Mouse (Mus musculus) limb, embryonic 10.5 days (tissue): Measurements from ENCODE around the gene Tmem115. TPM values are rescaled to one million over a fixed set of nuclear protein-coding genes. Genes with fewer than 3 reads are reported as not detected.
A peak's percentile ranks its signal among the peaks of the same experiment; 100 is the strongest.

ENCODE experiments used
- DNase-seq: peaks from one replicate; pipeline ENCODE4 v3.0.0-alpha.2; 2017; ENCODE audit warnings: low spot score
- H3K27ac ChIP-seq: fragments of 300-500 bp; sonication (generic); 2 replicates; pipeline ENCODE4 v1.5.1; 2016; ENCODE audit warnings: mild to moderate bottlenecking
- H3K27me3 ChIP-seq: fragments of 300-500 bp; sonication (generic); 2 replicates; pipeline ENCODE4 v1.6.1; 2016; ENCODE audit warnings: low read depth, mild to moderate bottlenecking; ENCODE audit not compliant: poor library complexity, severe bottlenecking
- H3K36me3 ChIP-seq: fragments of 300-500 bp; sonication (generic); 2 replicates; pipeline ENCODE4 v1.6.1; 2016; ENCODE audit warnings: mild to moderate bottlenecking, moderate library complexity
- H3K4me1 ChIP-seq: fragments of 300-500 bp; sonication (generic); 2 replicates; pipeline ENCODE4 v1.6.1; 2016
- H3K4me3 ChIP-seq: fragments of 300-500 bp; sonication (generic); 2 replicates; pipeline ENCODE4 v1.5.1; 2016; ENCODE audit warnings: mild to moderate bottlenecking, moderate library complexity
- H3K9me3 ChIP-seq: fragments of 300-500 bp; sonication (generic); replicated peaks from 2 replicates; pipeline ENCODE4 v1.6.1; 2016; ENCODE audit warnings: mild to moderate bottlenecking
- WGBS: fragments of 180-500 bp; shearing (Covaris S2); methylation state at CpG from one replicate; pipeline ENCODE4 v1.1.7; 2016; 5-methylcytosine and 5-hydroxymethylcytosine counted together
- polyA plus RNA-seq: library from polyadenylated mRNA; unstranded; fragments of >200 nt; fragmentation: Nextera tagmentation; extraction: Ambion mirVana; gene quantifications from 2 replicates; pipeline ENCODE4 v1.2.1, GENCODE M21; 2016

Tmem115 gene
- polyA plus RNA-seq, 1 experiment from 2014 or later: 41.3 TPM

GRCm38 (mm10) chr9:107534408-107535202, 860 bp downstream of the Tmem115 start:
- peak; percentile 51 for DNase-seq
- peak overlapping the region; percentile 75 for H3K4me3 ChIP-seq
- peaks cover 13% of the 10 kb centered on the region; the same call in 1 of the 2 replicates for H3K27me3 ChIP-seq
- under 1% methylated on average over 40 of the region's 40 CpGs for WGBS
- peaks cover 32% of the 10 kb centered on the region for H3K36me3 ChIP-seq
- peak overlapping the region; percentile 85 for H3K27ac ChIP-seq
- no peaks in the 10 kb centered on the region for H3K9me3 ChIP-seq
- H3K4me1 ChIP-seq: peaks cover 36% of the 10 kb centered on the region

- Histone ChIP-seq H3K27me3 (no peaks in the 10 kb centered on the region), H3K27ac (no peak overlapping the region), H3K9me3 (no peaks in the 10 kb centered on the region), H3K4me3 (no peak overlapping the region), H3K4me1 (peaks cover 57% of the 10 kb centered on the region), H3K36me3 (peaks cover 41% of the 10 kb centered on the region)
- no peak for DNase-seq
- WGBS: 94% methylated on average over 7 of the region's 7 CpGs
These were observed 4.5 kb downstream of the Tmem115 start for GRCm38 (mm10) chr9:107538231-107538630.

- Histone ChIP-seq H3K27me3 (no peaks in the 10 kb centered on the region), H3K9me3 (no peaks in the 10 kb centered on the region), H3K36me3 (peaks cover 46% of the 10 kb centered on the region), H3K4me3 (no peak overlapping the region), H3K27ac (no peak overlapping the region), H3K4me1 (peaks cover 59% of the 10 kb centered on the region)
- no peak for DNase-seq
- WGBS: 89% methylated on average over 3 of the region's 3 CpGs
These were observed 5.0 kb downstream of the Tmem115 start for GRCm38 (mm10) chr9:107538711-107539110.

GRCm38 (mm10) chr9:107539940-107540339, 6.2 kb downstream of the Tmem115 start:
- Histone ChIP-seq H3K9me3 (no peaks in the 10 kb centered on the region), H3K27ac (no peak overlapping the region), H3K36me3 (peaks cover 58% of the 10 kb centered on the region), H3K4me3 (no peak overlapping the region), H3K4me1 (peaks cover 51% of the 10 kb centered on the region), H3K27me3 (no peaks in the 10 kb centered on the region)
- DNase-seq: no peak
- WGBS: 89% methylated on average over 8 of the region's 8 CpGs

GRCm38 (mm10) chr9:107540420-107540819, 6.7 kb downstream of the Tmem115 start:
- Histone ChIP-seq H3K36me3 (peaks cover 63% of the 10 kb centered on the region), H3K27ac (no peak overlapping the region), H3K9me3 (no peaks in the 10 kb centered on the region), H3K4me3 (0 out of 2 replicates have a peak overlapping the region, but pooled peaks have one; percentile 68), H3K4me1 (peaks cover 49% of the 10 kb centered on the region), H3K27me3 (no peaks in the 10 kb centered on the region)
- 76% methylated on average over 4 of the region's 4 CpGs for WGBS
- no peak for DNase-seq

- Histone ChIP-seq H3K4me1 (peaks cover 48% of the 10 kb centered on the region), H3K27ac (no peak overlapping the region), H3K9me3 (no peaks in the 10 kb centered on the region), H3K36me3 (peaks cover 63% of the 10 kb centered on the region), H3K27me3 (no peaks in the 10 kb centered on the region), H3K4me3 (peak overlapping the region; percentile 68)
- no peak for DNase-seq
- WGBS: 32% methylated on average over 10 of the region's 10 CpGs
These were observed 7.3 kb downstream of the Tmem115 start for GRCm38 (mm10) chr9:107541005-107541404.

GRCm38 (mm10) chr9:107541474-107542351, 8.0 kb downstream of the Tmem115 start, which contains the start of the genes Cyb561d2 and Nprl2:
Gene Cyb561d2 (minus strand): TSS chr9:107542193.
Gene Nprl2 (plus strand): TSS chr9:107542226.
- under 1% methylated on average over 46 of the region's 46 CpGs for WGBS
- H3K9me3 ChIP-seq: no peaks in the 10 kb centered on the region
- H3K27me3 ChIP-seq: no peaks in the 10 kb centered on the region
- peak within 1 kb of the TSS; percentile 75 for H3K27ac ChIP-seq
- DNase-seq: peak; percentile 96
- H3K4me3 ChIP-seq: peak within 1 kb of the TSS; percentile 68
- peaks cover 60% of the 10 kb centered on the region for H3K36me3 ChIP-seq
- peaks cover 48% of the 10 kb centered on the region for H3K4me1 ChIP-seq

GRCm38 (mm10) chr9:107542352-107542686, 8.6 kb downstream of the Tmem115 start:
- Histone ChIP-seq H3K36me3 (peaks cover 54% of the 10 kb centered on the region), H3K9me3 (no peaks in the 10 kb centered on the region), H3K4me3 (peak overlapping the region; percentile 68), H3K27ac (peak overlapping the region; percentile 75), H3K27me3 (no peaks in the 10 kb centered on the region), H3K4me1 (peaks cover 48% of the 10 kb centered on the region)
- no peak for DNase-seq
- WGBS: under 1% methylated on average over 11 of the region's 11 CpGs

- no peaks in the 10 kb centered on the region for H3K9me3 ChIP-seq
- WGBS: 50% methylated on average over 8 of the region's 8 CpGs
- H3K27me3 ChIP-seq: 0 out of 2 replicates have a peak, but pooled peaks cover 2% of the 10 kb centered on the region
- peak overlapping the region; percentile 68 for H3K4me3 ChIP-seq
- peak overlapping the region; percentile 75; the same call in 1 of the 2 replicates for H3K27ac ChIP-seq
- peaks cover 50% of the 10 kb centered on the region for H3K36me3 ChIP-seq
- peaks cover 51% of the 10 kb centered on the region for H3K4me1 ChIP-seq
- DNase-seq: no peak
These were observed 9.0 kb downstream of the Tmem115 start for GRCm38 (mm10) chr9:107542721-107543120.

GRCm38 (mm10) chr9:107543299-107543698, 9.6 kb downstream of the Tmem115 start:
- H3K36me3 ChIP-seq: peaks cover 44% of the 10 kb centered on the region
- H3K27ac ChIP-seq: no peak overlapping the region
- H3K27me3 ChIP-seq: peaks cover 7% of the 10 kb centered on the region
- H3K4me3 ChIP-seq: peak overlapping the region; percentile 68; the same call in 1 of the 2 replicates
- no peak for DNase-seq
- peaks cover 53% of the 10 kb centered on the region for H3K4me1 ChIP-seq
- 88% methylated on average over 11 of the region's 11 CpGs for WGBS
- no peaks in the 10 kb centered on the region for H3K9me3 ChIP-seq

GRCm38 (mm10) chr9:107544196-107544700, 10.5 kb downstream of the Tmem115 start:
- 97% methylated on average over 17 of the region's 17 CpGs for WGBS
- no peak overlapping the region for H3K27ac ChIP-seq

GRCm38 (mm10) chr9:107544729-107545128, 11.0 kb downstream of the Tmem115 start:
- peaks cover 30% of the 10 kb centered on the region for H3K36me3 ChIP-seq
- peaks cover 20% of the 10 kb centered on the region for H3K27me3 ChIP-seq
- H3K4me1 ChIP-seq: peaks cover 58% of the 10 kb centered on the region
- no peak overlapping the region for H3K27ac ChIP-seq
- H3K4me3 ChIP-seq: no peak overlapping the region
- DNase-seq: no peak
- no peaks in the 10 kb centered on the region for H3K9me3 ChIP-seq
- WGBS: 97% methylated on average over 12 of the region's 12 CpGs

More at GRCm38 (mm10) chr9:107544196-107544700, 10.5 kb downstream of the Tmem115 start:
- DNase-seq: no peak
- peaks cover 35% of the 10 kb centered on the region for H3K36me3 ChIP-seq
- no peak overlapping the region for H3K4me3 ChIP-seq
- H3K4me1 ChIP-seq: peaks cover 53% of the 10 kb centered on the region
- no peaks in the 10 kb centered on the region for H3K9me3 ChIP-seq
- H3K27me3 ChIP-seq: peaks cover 15% of the 10 kb centered on the region
